Mouse (Mus musculus): ENCODE results near the gene Wdr63.
"Not testable (repeated sequence)": the region's sequence is repeated elsewhere in the genome, so short reads cannot be mapped to it uniquely, and the experiment has no call there.

The Wdr63 gene

GRCm38 (mm10) chr3:146011544-146012218 lies 96.2 kb downstream of the Wdr63 start:
- DNase-seq (ENCODE audit: low spot score) = no peak

DNA sequence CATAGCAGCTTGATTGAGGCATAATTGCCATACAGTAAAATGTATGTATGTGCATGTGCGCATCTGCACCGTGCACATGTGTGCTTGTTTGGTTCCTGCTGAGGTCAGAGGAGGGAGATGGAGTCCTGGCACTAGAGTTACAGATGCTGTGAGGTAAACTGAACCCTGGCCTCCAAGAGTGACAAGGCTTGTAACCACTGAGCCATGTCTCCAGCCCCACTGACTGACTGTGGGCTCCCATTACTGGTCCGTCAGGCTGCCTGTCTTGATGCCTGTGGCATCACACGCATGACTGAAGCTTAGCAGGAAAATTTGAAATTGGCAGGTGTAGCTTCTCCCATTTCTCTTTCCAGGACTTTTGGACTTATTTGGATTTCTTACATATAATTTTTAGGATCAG lies 97.2 kb downstream of the Wdr63 start:
- no peak for DNase-seq (ENCODE audit: low spot score)

- no peak for DNase-seq (ENCODE audit: low spot score)
Observed at GRCm38 (mm10) chr3:146009859-146010645, 97.9 kb downstream of the Wdr63 start.

DNA sequence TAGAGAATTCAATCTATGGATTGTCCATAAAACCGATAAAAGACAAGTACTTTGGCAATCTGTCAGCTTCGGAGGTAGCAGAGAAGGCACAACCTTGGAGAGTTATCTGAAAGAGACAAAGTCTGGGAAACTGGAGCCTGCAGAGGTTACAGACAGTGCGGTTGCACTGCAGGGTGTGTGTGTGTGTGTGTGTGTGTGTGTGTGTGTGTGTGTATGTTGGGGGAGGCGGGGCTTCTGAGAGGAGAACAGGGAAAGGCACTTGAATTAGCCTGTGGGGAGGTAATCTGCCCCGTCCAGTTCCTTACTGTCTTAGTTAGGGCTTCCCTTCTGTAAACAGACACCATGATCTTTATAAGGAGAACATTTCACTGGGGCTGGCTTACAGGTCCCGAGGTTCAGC lies 100.1 kb downstream of the Wdr63 start:
- no peak for DNase-seq (ENCODE audit: low spot score)

GRCm38 (mm10) chr3:146004347-146005051 lies 103.4 kb downstream of the Wdr63 start:
- no peak for DNase-seq (ENCODE audit: low spot score)

DNA sequence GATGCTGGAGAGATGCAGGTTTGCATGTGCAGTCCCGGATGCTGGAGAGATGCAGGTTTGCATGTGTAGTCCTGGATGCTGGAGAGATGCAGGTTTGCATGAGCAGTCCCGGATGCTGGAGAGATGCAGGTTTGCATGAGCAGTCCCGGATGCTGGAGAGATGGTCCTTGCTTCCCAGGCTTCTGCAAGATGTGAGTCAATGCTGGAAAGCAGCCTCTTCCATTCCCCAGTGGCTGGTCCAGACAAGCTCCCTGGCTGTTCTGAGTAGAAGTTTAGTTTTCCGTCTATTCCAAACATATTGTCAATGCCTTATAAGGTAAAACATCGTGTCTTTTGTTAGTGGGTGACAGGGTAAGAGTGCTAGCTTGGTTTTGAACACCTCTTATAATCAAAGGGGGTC lies 111.4 kb downstream of the Wdr63 start:
- not testable (repeated sequence) for DNase-seq (ENCODE audit: low spot score)

DNA sequence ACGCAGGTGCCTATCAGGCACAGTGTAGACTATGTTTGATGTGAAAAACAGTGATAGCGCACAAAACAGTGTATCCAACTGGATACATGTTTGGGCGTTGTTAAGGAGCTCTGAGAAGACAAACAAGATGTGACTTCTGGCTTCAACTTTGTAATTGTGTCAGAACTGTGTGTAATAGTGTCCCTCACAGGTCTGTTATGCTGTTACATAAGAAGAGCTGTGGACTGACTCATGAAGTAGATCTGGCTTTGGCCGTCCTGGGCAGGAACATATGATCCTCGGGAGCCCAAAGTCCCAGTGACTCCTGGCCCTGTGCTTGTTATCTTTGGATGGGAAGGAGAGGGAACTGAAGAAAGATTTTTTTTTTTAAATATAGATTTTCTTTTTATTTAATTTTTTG lies 112.4 kb downstream of the Wdr63 start:
- no peak for DNase-seq (ENCODE audit: low spot score)

GRCm38 (mm10) chr3:145993481-145994201 lies 114.3 kb downstream of the Wdr63 start:
- no peak for DNase-seq (ENCODE audit: low spot score)

GRCm38 (mm10) chr3:145992796-145993195 lies 115.1 kb downstream of the Wdr63 start:
- DNase-seq (ENCODE audit: low spot score) = no peak

DNA sequence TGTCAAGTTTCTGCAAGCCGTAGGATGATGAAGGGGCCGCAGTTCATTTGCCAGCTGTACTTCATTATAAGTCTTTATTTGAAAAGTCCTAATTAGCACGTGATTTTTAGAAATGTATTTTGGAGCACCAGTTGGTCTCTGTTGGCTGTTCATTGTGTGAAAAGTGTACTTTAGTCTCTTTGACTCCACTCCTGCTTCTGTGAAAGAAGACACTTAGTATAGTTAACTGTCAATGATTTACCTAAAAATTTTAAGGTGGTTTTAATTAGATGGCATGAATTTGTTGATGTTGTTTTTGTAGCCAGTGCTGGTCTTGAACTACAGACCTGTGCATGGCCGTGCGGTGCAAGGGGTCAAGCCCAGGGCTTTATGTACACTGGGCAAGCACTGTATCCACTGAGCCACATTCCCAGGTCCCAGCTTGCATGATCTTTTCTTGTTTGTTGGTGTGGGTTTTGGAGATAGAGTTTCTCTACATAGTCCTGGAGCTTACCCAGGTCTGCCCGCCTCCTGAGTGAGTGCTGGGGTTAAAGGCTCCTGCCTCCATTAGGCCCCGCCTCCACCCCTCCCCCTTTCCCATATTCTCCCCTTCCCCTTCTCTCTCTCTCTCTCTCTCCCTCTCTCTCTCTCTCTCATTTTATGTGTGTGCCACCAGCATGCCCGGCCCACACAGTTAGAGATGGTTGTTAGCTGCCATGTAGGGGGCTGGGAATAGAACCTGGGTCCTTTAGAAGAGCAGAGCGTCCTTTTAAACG lies 115.8 kb downstream of the Wdr63 start:
- DNase-seq (ENCODE audit: low spot score) = no peak

DNA sequence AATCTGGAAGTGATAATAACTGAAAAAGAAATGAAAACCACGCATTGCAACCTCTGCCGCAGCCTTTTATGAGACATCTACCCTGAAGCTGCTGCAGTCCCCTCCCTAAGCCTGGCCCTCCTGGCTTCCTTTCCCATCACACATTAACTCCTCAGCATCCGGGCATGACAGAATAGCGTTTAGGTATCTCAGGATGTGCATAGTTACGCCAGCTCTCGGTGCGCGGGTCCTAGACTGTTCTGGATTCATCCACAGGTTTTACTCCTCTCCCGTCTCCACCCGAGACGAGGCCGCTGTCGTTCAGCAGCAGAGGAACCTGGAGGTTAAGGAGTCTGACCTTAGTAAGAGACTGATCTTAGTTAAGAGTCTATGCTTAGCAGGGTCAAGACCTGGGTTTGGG lies 116.8 kb downstream of the Wdr63 start:
- DNase-seq (ENCODE audit: low spot score) = no peak
